Mouse (Mus musculus) thymus, adult 2 months (tissue): ENCODE measurements around the gene Grin3b.

Experiments used
- CTCF ChIP-seq: fragments of 200-500 bp; IDR thresholded peaks from 2 replicates; pipeline ENCODE4 v1.5.1; 2012; ENCODE audit warnings: mild to moderate bottlenecking, control low read depth, low read length, moderate library complexity, borderline replicate concordance; ENCODE audit not compliant: control insufficient read depth, poor library complexity, insufficient read depth; ENCODE audit errors: extremely low read depth
- POLR2A ChIP-seq: fragments of 200-500 bp; IDR thresholded peaks from 2 replicates; pipeline ENCODE4 v1.6.1; 2012; ENCODE audit warnings: mild to moderate bottlenecking, low read length, control low read depth, moderate library complexity; ENCODE audit not compliant: control insufficient read depth, poor library complexity, insufficient read depth; ENCODE audit errors: extremely low read depth

DNA sequence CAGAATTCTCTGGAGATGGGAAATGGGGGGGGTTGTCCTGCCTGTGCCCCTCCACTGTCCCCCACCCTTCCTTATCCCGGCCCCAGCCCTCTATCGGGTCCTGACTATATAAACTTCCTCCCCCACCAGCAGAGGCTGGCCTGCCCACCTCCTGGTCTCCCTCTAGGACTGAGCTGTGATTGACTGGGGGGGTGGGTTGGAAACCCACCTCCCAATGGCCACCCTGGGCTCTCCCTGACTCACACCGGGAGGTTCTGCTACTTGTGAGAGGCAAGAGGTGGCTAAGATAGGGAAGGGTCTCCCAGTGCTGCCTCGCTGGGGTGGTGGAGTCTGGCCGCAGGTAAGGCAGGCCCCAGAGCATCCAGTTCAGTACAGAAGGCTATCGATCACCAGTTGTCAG is 23.0 kb upstream of the Grin3b start:
- no peak for TF ChIP-seq CTCF
- no peak for TF ChIP-seq POLR2A
